Mouse (Mus musculus): ENCODE data around the gene Nup37. TPM values are rescaled to one million over a fixed set of nuclear protein-coding genes. Genes with fewer than 3 reads are reported as not detected.

Gene Nup37
- polyA plus RNA-seq (2012) = 2.2 and 3.0 TPM in 2 replicates

GRCm38 (mm10) chr10:88146707-88147477, at the start of gene Nup37, which contains the start of gene Parpbp:
Gene Nup37, plus strand, starts transcription at chr10:88146992.
Gene Parpbp, minus strand, starts transcription at chr10:88146941.

GRCm38 (mm10) chr10:88200951-88201638, 54.3 kb downstream of the Nup37 start, which contains the start of gene Washc3:
Gene Washc3, plus strand, starts transcription at chr10:88201093.

Other genes with a start within 250 kb of the Nup37 start
- gene Pmch, start 55.9 kb upstream of the Nup37 start, polyA plus RNA-seq (2012) = not detected in 2 replicates
- gene Parpbp, start 51 bp upstream of the Nup37 start, polyA plus RNA-seq (2012) = 0.63 and 0.68 TPM in 2 replicates
- 20.5 and 22.0 TPM in 2 replicates for gene Washc3, start 54.1 kb downstream of the Nup37 start, polyA plus RNA-seq (2012)
- 2.1 and 2.6 TPM in 2 replicates for gene Dram1, start 232.1 kb downstream of the Nup37 start, polyA plus RNA-seq (2012)
- 5.7 and 6.2 TPM in 2 replicates for gene Gnptab, start 232.1 kb downstream of the Nup37 start, polyA plus RNA-seq (2012)

All from megakaryocyte-erythroid progenitor cell, adult 5 weeks (primary cell).